Mouse (Mus musculus): ENCODE measurements around the gene Disp1.

Gene Disp1

GRCm38 (mm10) chr1:183220796-183221718 lies at the start of gene Disp1:
Gene Disp1, minus strand, starts transcription at chr1:183221522.
- peak; percentile 38 to 47 for DNase-seq

- no peak for DNase-seq
Observed at GRCm38 (mm10) chr1:183267666-183268065, 46.3 kb upstream of the Disp1 start.

- no peak for DNase-seq
Observed at GRCm38 (mm10) chr1:183265921-183266467, 44.7 kb upstream of the Disp1 start.

GRCm38 (mm10) chr1:183264145-183265008 lies 43.1 kb upstream of the Disp1 start:
- no peak for DNase-seq

- DNase-seq = no peak
Observed at GRCm38 (mm10) chr1:183252574-183252973, 31.3 kb upstream of the Disp1 start.

GRCm38 (mm10) chr1:183251818-183252217 lies 30.5 kb upstream of the Disp1 start:
- DNase-seq = no peak

GRCm38 (mm10) chr1:183250612-183251011 lies 29.3 kb upstream of the Disp1 start:
- no peak for DNase-seq

- no peak for DNase-seq
Observed at GRCm38 (mm10) chr1:183248144-183248543, 26.8 kb upstream of the Disp1 start.

GRCm38 (mm10) chr1:183243293-183243692 lies 22.0 kb upstream of the Disp1 start:
- DNase-seq = no peak

- peak in 1 of 2 experiments; percentile 15 for DNase-seq
Observed at GRCm38 (mm10) chr1:183237901-183238300, 16.6 kb upstream of the Disp1 start.

GRCm38 (mm10) chr1:183236460-183236859 lies 15.1 kb upstream of the Disp1 start:
- no peak for DNase-seq

GRCm38 (mm10) chr1:183233679-183234174 lies 12.4 kb upstream of the Disp1 start:
- DNase-seq = no peak

GRCm38 (mm10) chr1:183232985-183233678 lies 11.8 kb upstream of the Disp1 start:
- DNase-seq = no peak

- DNase-seq = no peak
Observed at GRCm38 (mm10) chr1:183227469-183227868, 6.1 kb upstream of the Disp1 start.

- DNase-seq = no peak
Observed at GRCm38 (mm10) chr1:183219021-183219420, 2.3 kb downstream of the Disp1 start.

- no peak for DNase-seq
Observed at GRCm38 (mm10) chr1:183216691-183217090, 4.6 kb downstream of the Disp1 start.

GRCm38 (mm10) chr1:183215706-183216105 lies 5.6 kb downstream of the Disp1 start:
- no peak for DNase-seq

- no peak for DNase-seq
Observed at GRCm38 (mm10) chr1:183213850-183214249, 7.5 kb downstream of the Disp1 start.

- DNase-seq = no peak
Observed at GRCm38 (mm10) chr1:183212757-183213211, 8.5 kb downstream of the Disp1 start.

- no peak for DNase-seq
Observed at GRCm38 (mm10) chr1:183210115-183210514, 11.2 kb downstream of the Disp1 start.

GRCm38 (mm10) chr1:183207623-183208022 lies 13.7 kb downstream of the Disp1 start:
- no peak for DNase-seq

- no peak for DNase-seq
Observed at GRCm38 (mm10) chr1:183207141-183207540, 14.2 kb downstream of the Disp1 start.
